Mouse (Mus musculus): ENCODE data around the gene Pttg1ip. TPM values are rescaled to one million over a fixed set of nuclear protein-coding genes. Genes with fewer than 3 reads are reported as not detected.
A peak's percentile ranks its signal among the peaks of the same experiment; 100 is the strongest.

Gene Pttg1ip
- polyA plus RNA-seq, 1 experiment, result 237 TPM

DNA sequence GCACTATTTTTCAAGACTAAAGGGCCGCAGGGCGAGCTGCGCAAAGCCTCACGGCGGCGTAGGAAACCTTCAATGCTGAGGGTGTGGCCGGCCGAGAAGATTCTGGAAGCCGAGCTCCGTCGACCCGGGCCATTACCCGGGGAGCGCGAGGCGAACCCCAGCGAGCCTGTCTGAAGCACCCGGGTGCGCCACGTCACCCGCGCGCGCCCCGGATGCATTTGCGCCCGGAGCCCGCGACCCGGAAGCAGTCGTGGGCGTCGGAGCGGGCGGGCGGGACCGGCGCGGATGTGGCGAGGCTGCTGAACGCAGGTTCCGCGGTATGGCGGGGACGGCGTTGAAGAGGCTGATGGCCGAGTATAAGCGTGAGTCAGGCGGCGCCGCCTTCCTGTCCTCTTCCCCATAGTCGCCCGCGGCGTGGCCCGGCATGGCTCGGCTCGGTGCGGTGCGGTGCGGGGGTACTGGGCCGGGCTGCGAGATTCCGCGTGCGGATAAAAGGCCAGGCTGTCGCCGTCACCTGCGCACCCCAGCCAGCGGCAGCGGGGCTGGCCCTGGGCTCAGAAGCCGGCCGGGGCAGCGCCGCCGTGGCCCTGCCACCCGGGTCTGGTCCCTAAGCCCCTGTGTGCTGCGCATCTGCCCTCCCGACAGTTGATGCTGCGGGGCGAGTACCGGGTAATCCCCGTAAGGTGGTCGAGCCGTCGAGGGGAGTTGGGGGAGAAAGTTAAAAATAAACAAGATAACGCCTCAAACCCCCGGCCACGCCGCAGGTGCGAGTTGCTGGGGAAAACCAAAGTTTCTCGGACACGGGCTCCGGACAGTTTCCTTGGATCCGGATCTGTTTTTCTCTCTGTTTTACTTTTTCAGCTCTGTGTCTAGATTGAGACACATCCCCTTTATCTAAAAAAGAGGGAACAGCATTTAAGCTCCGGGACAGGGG lies 40.8 kb downstream of the Pttg1ip start, which contains the start of gene Ube2g2:
Gene Ube2g2, plus strand, starts transcription at position 221 of the 934 bp plus-strand sequence.
- TF ChIP-seq MYOG (IDR thresholded peaks at IDR 0.05; ENCODE audit: control insufficient read depth in 1 of 3, insufficient read depth in 1 of 3, insufficient read length in 2 of 3, low read depth in 2 of 3) (peak in 2 of 3 experiments; percentile 34 to 45), MYOD1 (IDR thresholded peaks at IDR 0.05; ENCODE audit: control insufficient read depth in 1 of 3, insufficient read length in 2 of 3, low read depth in 2 of 3) (peak in 1 of 3 experiments; percentile 18), POLR2A (IDR thresholded peaks at IDR 0.05; ENCODE audit: insufficient read length, low read depth) (peak; percentile 88), POLR2AphosphoS2 (IDR thresholded peaks at IDR 0.05; ENCODE audit: insufficient read length, low read depth) (peak; percentile 97), E2F4 (IDR thresholded peaks at IDR 0.05; ENCODE audit: insufficient read depth) (no peak)
- Histone ChIP-seq H3ac (ENCODE audit: control insufficient read depth, insufficient read length) (peak within 1 kb of the TSS; percentile 60), H3K27me3 (ENCODE audit: control insufficient read depth, insufficient read depth, insufficient read length) (no peaks in the 10 kb centered on the region), H3K79me2 (ENCODE audit: control insufficient read depth, insufficient read depth) (peaks cover 39% of the 10 kb centered on the region), H3K4me3 (peak within 1 kb of the TSS; percentile 83), H3K4me2 (ENCODE audit: low read depth) (peak within 1 kb of the TSS; percentile 76), H3K36me3 (ENCODE audit: control insufficient read depth, insufficient read depth) (peaks cover 12% of the 10 kb centered on the region)

DNA sequence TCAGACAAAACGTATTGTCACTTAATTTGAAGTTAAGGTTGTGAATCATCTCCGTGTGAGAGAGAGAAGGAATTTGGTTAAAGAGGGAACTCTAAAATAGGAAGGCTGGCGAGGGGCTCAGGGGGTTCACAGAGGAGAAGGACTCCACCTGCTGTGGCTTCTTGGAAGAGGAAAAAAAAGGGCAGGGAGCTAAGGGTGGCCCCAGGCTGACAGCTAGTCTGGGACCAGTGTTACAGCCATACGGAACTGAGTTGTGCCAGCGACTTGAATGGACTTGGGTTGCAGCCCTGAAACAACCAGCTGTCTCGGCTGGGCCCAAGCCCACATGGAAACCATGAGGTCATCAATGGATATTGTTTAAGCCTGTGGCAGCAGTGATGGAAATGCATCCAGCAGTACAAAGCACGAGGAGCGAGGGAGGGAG lies 41.6 kb downstream of the Pttg1ip start:
- H3K4me3 ChIP-seq, result peak overlapping the region; percentile 83
- H3K79me2 ChIP-seq (ENCODE audit: control insufficient read depth, insufficient read depth), result peaks cover 47% of the 10 kb centered on the region
- peak; percentile 58 for TF ChIP-seq MAX (IDR thresholded peaks at IDR 0.05; ENCODE audit: low read depth)
- TF ChIP-seq SRF (IDR thresholded peaks at IDR 0.05; ENCODE audit: control insufficient read depth, insufficient read length, low read depth), result no peak
- TF ChIP-seq TCF3 (IDR thresholded peaks at IDR 0.05; ENCODE audit: insufficient read length, low read depth), result peak; percentile 7
- peak; percentile 73 for TF ChIP-seq POLR2A (IDR thresholded peaks at IDR 0.05; ENCODE audit: insufficient read length, low read depth)
- no peak for TF ChIP-seq E2F4 (IDR thresholded peaks at IDR 0.05; ENCODE audit: insufficient read depth)
- no peak for TF ChIP-seq CEBPB (IDR thresholded peaks at IDR 0.05; ENCODE audit: insufficient read depth, poor library complexity, severe bottlenecking)
- TF ChIP-seq MYOD1 (IDR thresholded peaks at IDR 0.05; ENCODE audit: control insufficient read depth in 1 of 3, insufficient read length in 2 of 3, low read depth in 2 of 3), result peak; percentile 58 to 89 (median 79)
- TF ChIP-seq POLR2AphosphoS2 (IDR thresholded peaks at IDR 0.05; ENCODE audit: insufficient read length, low read depth), result peak; percentile 82
- no peak for TF ChIP-seq REST (IDR thresholded peaks at IDR 0.05; ENCODE audit: insufficient read depth, insufficient read length)
- no peak for TF ChIP-seq USF1 (IDR thresholded peaks at IDR 0.05; ENCODE audit: low read depth)
- TF ChIP-seq MYOG (IDR thresholded peaks at IDR 0.05; ENCODE audit: control insufficient read depth in 1 of 3, insufficient read depth in 1 of 3, insufficient read length in 2 of 3, low read depth in 2 of 3), result peak; percentile 62 to 92 (median 78)
- peak; percentile 44 for TF ChIP-seq TCF12 (IDR thresholded peaks at IDR 0.05; ENCODE audit: insufficient read depth, poor library complexity, severe bottlenecking)
- peaks cover 5% of the 10 kb centered on the region for H3K36me3 ChIP-seq (ENCODE audit: control insufficient read depth, insufficient read depth)
- peak overlapping the region; percentile 60 for H3ac ChIP-seq (ENCODE audit: control insufficient read depth, insufficient read length)
- peak overlapping the region; percentile 74 for H3K4me2 ChIP-seq (ENCODE audit: low read depth)
- H3K27me3 ChIP-seq (ENCODE audit: control insufficient read depth, insufficient read depth, insufficient read length), result no peaks in the 10 kb centered on the region

DNA sequence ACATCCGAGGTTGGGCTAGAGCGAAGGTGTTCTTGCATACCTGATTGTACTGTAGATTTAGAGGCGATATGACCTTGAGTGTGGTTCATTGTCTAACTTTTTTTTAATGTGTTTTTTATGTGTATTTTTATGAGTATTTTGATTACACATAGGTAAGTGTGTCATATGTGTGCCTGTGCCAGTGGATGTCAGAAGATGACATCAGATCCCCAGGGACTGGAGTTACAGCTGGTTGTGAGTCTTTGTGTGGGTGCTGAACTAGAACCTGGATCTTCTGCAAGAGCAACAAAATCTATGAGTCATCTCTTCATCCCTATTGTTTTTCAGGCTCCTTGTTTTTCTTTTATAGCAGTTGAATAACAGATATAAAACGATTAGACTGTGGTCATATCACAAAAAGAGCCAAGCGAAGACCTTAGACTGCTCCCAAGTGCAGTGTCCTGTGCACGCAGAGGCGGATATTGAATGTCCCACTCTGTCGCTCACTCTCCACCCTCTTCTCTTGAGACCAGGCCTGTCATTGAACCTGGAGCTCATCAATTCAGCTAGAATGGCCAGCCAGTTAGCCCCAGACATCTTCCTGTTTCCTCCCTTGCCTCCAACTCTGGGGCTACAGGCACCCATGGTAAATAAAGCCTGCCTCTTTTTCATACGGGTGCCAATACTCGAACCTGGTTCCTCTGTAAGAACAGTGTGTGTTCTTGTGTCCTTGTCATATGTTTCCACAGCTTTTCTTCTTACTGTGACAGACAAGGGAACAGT lies 42.3 kb downstream of the Pttg1ip start:
- H3K27me3 ChIP-seq (ENCODE audit: control insufficient read depth, insufficient read depth, insufficient read length), result no peaks in the 10 kb centered on the region
- H3K36me3 ChIP-seq (ENCODE audit: control insufficient read depth, insufficient read depth), result no peaks in the 10 kb centered on the region
- peaks cover 54% of the 10 kb centered on the region for H3K79me2 ChIP-seq (ENCODE audit: control insufficient read depth, insufficient read depth)
- peak overlapping the region; percentile 74 for H3K4me2 ChIP-seq (ENCODE audit: low read depth)
- peak overlapping the region; percentile 83 for H3K4me3 ChIP-seq
- TF ChIP-seq POLR2A (IDR thresholded peaks at IDR 0.05; ENCODE audit: insufficient read length, low read depth) (peak; percentile 28), POLR2AphosphoS2 (IDR thresholded peaks at IDR 0.05; ENCODE audit: insufficient read length, low read depth) (no peak), CEBPB (IDR thresholded peaks at IDR 0.05; ENCODE audit: insufficient read depth, poor library complexity, severe bottlenecking) (peak; percentile 94), E2F4 (IDR thresholded peaks at IDR 0.05; ENCODE audit: insufficient read depth) (no peak), MAX (IDR thresholded peaks at IDR 0.05; ENCODE audit: low read depth) (no peak), MYOD1 (IDR thresholded peaks at IDR 0.05; ENCODE audit: control insufficient read depth in 1 of 3, insufficient read length in 2 of 3, low read depth in 2 of 3) (no peak), SRF (IDR thresholded peaks at IDR 0.05; ENCODE audit: control insufficient read depth, insufficient read length, low read depth) (no peak), TCF12 (IDR thresholded peaks at IDR 0.05; ENCODE audit: insufficient read depth, poor library complexity, severe bottlenecking) (no peak)
- no peak overlapping the region for H3ac ChIP-seq (ENCODE audit: control insufficient read depth, insufficient read length)

DNA sequence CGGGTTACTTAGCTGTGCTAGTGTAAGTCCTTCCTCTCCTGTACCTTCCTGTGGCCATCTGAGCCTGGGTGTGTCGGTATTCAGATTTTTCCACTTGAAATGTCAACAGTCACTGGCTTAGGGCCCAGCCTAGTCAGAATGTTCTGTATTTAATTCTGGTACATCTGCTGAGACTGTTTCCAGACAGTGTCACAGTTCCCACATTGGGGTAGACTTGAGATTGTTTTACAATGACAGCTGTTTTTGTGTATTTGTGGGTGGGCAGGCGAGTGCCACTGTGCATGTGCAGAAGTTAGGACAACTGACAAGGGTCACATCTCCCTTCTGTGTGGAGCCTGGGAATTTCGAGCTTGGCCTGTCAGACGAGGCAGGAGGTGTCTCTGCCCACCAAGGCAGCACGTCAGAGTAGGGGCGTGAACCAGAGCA lies 43.1 kb downstream of the Pttg1ip start:
- Histone ChIP-seq H3K4me3 (peak overlapping the region; percentile 83), H3ac (ENCODE audit: control insufficient read depth, insufficient read length) (no peak overlapping the region), H3K79me2 (ENCODE audit: control insufficient read depth, insufficient read depth) (peaks cover 62% of the 10 kb centered on the region), H3K4me2 (ENCODE audit: low read depth) (peak overlapping the region; percentile 74), H3K36me3 (ENCODE audit: control insufficient read depth, insufficient read depth) (no peaks in the 10 kb centered on the region), H3K27me3 (ENCODE audit: control insufficient read depth, insufficient read depth, insufficient read length) (no peaks in the 10 kb centered on the region)
- TF ChIP-seq TCF12 (IDR thresholded peaks at IDR 0.05; ENCODE audit: insufficient read depth, poor library complexity, severe bottlenecking) (peak; percentile 56), MYOD1 (IDR thresholded peaks at IDR 0.05; ENCODE audit: control insufficient read depth in 1 of 3, insufficient read length in 2 of 3, low read depth in 2 of 3) (peak in 2 of 3 experiments; percentile 35 to 71), POLR2A (IDR thresholded peaks at IDR 0.05; ENCODE audit: insufficient read length, low read depth) (no peak), MAX (IDR thresholded peaks at IDR 0.05; ENCODE audit: low read depth) (no peak), REST (IDR thresholded peaks at IDR 0.05; ENCODE audit: insufficient read depth, insufficient read length) (no peak), MYOG (IDR thresholded peaks at IDR 0.05; ENCODE audit: control insufficient read depth in 1 of 3, insufficient read depth in 1 of 3, insufficient read length in 2 of 3, low read depth in 2 of 3) (peak in 2 of 3 experiments; percentile 18 to 77), SRF (IDR thresholded peaks at IDR 0.05; ENCODE audit: control insufficient read depth, insufficient read length, low read depth) (no peak), POLR2AphosphoS2 (IDR thresholded peaks at IDR 0.05; ENCODE audit: insufficient read length, low read depth) (peak; percentile 37), E2F4 (IDR thresholded peaks at IDR 0.05; ENCODE audit: insufficient read depth) (no peak)

Measured in myocyte (in vitro differentiated cells).